Mouse (Mus musculus) heart, adult 2 months (tissue): ENCODE data around the gene Rex1bd. TPM values are rescaled to one million over a fixed set of nuclear protein-coding genes. Genes with fewer than 3 reads are reported as not detected.

ENCODE experiments used
- DNase-seq, 2 experiments: peaks; one replicate each; pipeline ENCODE4 v3.0.0; 2021
- H3K27ac ChIP-seq: fragments of 200-600 bp; 2 replicates; pipeline ENCODE4 v1.8.1; 2022
- H3K27me3 ChIP-seq: fragments of 200-500 bp; 2 replicates; pipeline ENCODE4 v1.6.1; 2012; ENCODE audit warnings: mild to moderate bottlenecking, low read length, inconsistent platforms, mixed read lengths; ENCODE audit not compliant: control insufficient read depth, insufficient read depth
- H3K36me3 ChIP-seq: fragments of 200-500 bp; 2 replicates; pipeline ENCODE4 v1.6.1; 2012; ENCODE audit warnings: low read length, inconsistent platforms; ENCODE audit not compliant: control insufficient read depth, insufficient read depth
- H3K4me1 ChIP-seq: fragments of 200-500 bp; 2 replicates; pipeline ENCODE4 v1.6.1; 2011; ENCODE audit warnings: low read length; ENCODE audit not compliant: control insufficient read depth, insufficient read depth
- H3K4me3 ChIP-seq: fragments of 200-600 bp; 2 replicates; pipeline ENCODE4 v1.8.1; 2022
- H3K79me2 ChIP-seq: fragments of 200-500 bp; replicated peaks from 2 replicates; pipeline ENCODE4 v1.6.1; 2012; ENCODE audit warnings: mild to moderate bottlenecking, inconsistent platforms, low read length, moderate library complexity, mixed read lengths; ENCODE audit not compliant: control insufficient read depth, insufficient read depth
- H3K9ac ChIP-seq: fragments of 200-500 bp; 2 replicates; pipeline ENCODE4 v1.6.1; 2012; ENCODE audit warnings: low read depth, mild to moderate bottlenecking, control low read depth, inconsistent platforms, low read length, mixed read lengths
- CTCF ChIP-seq: fragments of 200-600 bp; IDR thresholded peaks from 2 replicates; pipeline ENCODE4 v1.8.1; 2022; ENCODE audit warnings: antibody characterized with exemption, mild to moderate bottlenecking, moderate library complexity
- EP300 ChIP-seq: fragments of 200-500 bp; IDR thresholded peaks from 2 replicates; pipeline ENCODE4 v1.6.1; 2011; ENCODE audit warnings: low read depth, low read length, control low read depth; ENCODE audit not compliant: insufficient read depth
- POLR2A ChIP-seq: fragments of 200-500 bp; IDR thresholded peaks from 2 replicates; pipeline ENCODE4 v1.6.1; 2011; ENCODE audit warnings: mild to moderate bottlenecking, low read depth, low read length, control low read depth; ENCODE audit not compliant: insufficient read depth
- WGBS: fragments of 180-500 bp; shearing (Covaris S2); methylation state at CpG from one replicate; pipeline ENCODE4 v1.1.7; 2018; 5-methylcytosine and 5-hydroxymethylcytosine counted together
- intact Hi-C: fragments of 180-260 bp; cut with DNase I; formaldehyde crosslinking; loops from one replicate; pipeline ENCODE4 v1.15.1; 2025
- polyA plus RNA-seq: library from polyadenylated mRNA; depleted of rRNA; stranded (reverse); fragments of >200 nt; gene quantifications from 2 replicates; pipeline ENCODE4 v1.2.3, GENCODE M21; 2012
- total RNA-seq, 2 experiments: library from RNA; stranded (reverse); gene quantifications; 2 replicates each; pipeline ENCODE4 v1.2.3; 2021

Rex1bd gene
- total and polyA plus RNA-seq, 3 experiments = 111 to 145 (median 118) TPM

DNA sequence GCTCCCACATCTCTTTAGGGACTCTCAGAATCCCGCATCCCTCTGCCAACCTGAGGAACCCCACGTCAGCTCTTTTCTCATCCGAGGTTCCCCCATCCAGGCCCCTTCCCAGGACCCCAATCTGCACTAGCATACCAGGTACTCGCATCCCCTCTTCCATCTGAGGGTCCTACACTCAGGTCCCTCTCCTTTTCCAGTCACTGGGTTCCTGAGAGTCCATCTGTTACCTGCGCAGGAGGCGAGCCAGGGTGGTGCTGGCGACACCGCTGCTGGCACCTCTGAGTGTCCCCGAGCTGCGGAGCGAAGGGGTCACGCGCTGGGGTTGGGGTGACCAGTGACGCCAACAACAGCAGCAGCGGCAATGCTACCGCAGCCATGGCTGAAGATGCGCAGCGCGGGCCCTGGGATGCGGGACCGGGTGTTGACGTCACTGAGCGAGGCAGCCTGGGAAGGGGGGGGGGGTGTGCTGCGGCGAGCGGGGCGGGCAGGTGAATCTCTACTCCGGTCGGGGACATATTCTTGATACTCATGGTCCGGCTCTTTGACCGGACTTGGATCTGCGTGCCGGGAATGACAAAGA lies 19.5 kb downstream of the Rex1bd start, which contains the start of gene Tmem59l:
Gene Tmem59l (minus strand): TSS at position 418 of the 580 bp plus-strand sequence.
- no peak for TF ChIP-seq POLR2A
- no peak for TF ChIP-seq EP300
- no peak for TF ChIP-seq CTCF
- Histone ChIP-seq H3K27ac (no peak within 1 kb of the TSS), H3K36me3 (no peaks in the 10 kb centered on the region), H3K9ac (no peak within 1 kb of the TSS), H3K79me2 (no peaks in the 10 kb centered on the region), H3K4me3 (peak within 1 kb of the TSS; percentile 47), H3K27me3 (peaks cover 17% of the 10 kb centered on the region), H3K4me1 (peaks cover 6% of the 10 kb centered on the region)
- WGBS = 6% methylated on average over 33 of the region's 33 CpGs
- no peak for DNase-seq
- intact Hi-C loops = no loop called here

DNA sequence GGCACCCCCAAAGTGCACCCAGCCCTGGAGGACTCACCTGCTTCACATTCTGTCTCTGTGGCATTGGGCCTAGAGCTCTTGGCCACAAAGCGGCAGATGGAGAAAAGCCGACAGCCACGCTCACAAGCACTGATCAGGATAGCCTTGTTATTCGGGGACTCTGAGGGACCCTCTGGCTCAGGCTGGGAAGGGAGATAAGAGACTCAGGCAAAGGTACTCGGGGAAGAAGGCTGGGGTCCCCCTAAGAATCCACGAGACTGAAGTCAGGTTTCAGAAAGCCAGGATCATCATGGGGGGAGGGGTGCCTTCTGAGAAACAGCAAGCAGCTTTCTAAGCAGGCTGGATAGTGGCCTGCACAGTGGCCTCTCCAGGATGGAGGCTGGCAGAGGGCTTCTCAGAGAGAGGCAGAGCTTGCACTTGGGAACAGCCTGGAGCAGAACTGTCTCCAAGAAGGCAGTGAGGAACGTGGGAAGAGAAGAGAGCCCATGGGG lies 20.3 kb downstream of the Rex1bd start:
- H3K79me2 ChIP-seq = no peaks in the 10 kb centered on the region
- H3K4me3 ChIP-seq = no peak overlapping the region
- H3K27me3 ChIP-seq = peaks cover 17% of the 10 kb centered on the region
- intact Hi-C loops = no loop called here
- DNase-seq = no peak
- H3K9ac ChIP-seq = no peak overlapping the region
- H3K36me3 ChIP-seq = no peaks in the 10 kb centered on the region
- H3K27ac ChIP-seq = no peak overlapping the region
- TF ChIP-seq POLR2A (no peak), CTCF (no peak), EP300 (no peak)
- H3K4me1 ChIP-seq = peaks cover 6% of the 10 kb centered on the region
- WGBS = 53% methylated on average over 7 of the region's 7 CpGs

DNA sequence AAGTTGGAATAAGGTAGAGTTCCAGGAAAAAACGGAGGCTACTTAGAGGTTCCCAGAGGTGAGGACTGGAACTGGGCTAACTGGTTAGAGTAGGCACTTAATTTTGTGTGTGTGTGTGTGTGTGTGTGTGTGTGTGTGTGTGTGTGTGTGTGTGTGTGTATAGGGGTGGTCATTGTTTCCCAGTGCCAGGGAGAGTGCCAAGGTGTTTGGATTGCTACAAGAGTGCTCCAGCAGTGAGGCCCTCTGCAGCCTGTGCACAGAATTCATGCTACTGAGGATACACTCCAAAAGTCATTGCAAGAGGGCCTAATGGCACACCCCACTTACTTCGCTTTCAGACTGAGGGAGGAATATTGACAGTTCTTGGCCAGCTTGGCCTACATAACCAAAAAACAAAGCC lies 23.6 kb downstream of the Rex1bd start:
- Histone ChIP-seq H3K9ac (no peak overlapping the region), H3K4me3 (no peak overlapping the region), H3K79me2 (no peaks in the 10 kb centered on the region), H3K4me1 (0 out of 2 replicates have a peak, but pooled peaks cover 1% of the 10 kb centered on the region), H3K27me3 (peaks cover 5% of the 10 kb centered on the region), H3K36me3 (no peaks in the 10 kb centered on the region), H3K27ac (no peak overlapping the region)
- no peak for DNase-seq
- intact Hi-C loops = no loop called here
- TF ChIP-seq EP300 (no peak), POLR2A (no peak), CTCF (no peak)
- 62% methylated on average over 2 of the region's 2 CpGs for WGBS

DNA sequence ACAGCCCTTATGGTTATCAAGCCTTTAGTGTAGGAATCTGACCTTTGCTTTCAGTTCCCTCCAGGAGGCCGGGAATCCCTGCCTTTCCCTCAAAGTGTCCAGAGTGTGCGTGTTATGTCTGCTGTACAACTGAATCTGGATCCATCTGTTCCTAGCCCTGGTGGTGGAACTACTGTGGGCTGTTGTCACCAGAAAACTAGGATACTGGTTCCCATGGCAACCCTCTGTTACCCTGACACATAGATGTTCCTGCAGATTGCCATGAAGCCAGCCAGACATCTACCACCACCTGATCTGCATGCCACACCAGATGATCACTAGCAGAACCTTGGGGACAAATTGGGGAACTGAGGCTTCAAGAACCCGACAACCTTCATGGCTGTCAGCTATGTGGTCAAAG lies 24.6 kb downstream of the Rex1bd start:
- H3K79me2 ChIP-seq = no peaks in the 10 kb centered on the region
- no peaks in the 10 kb centered on the region for H3K27me3 ChIP-seq
- no peak for DNase-seq
- H3K9ac ChIP-seq = no peak overlapping the region
- H3K27ac ChIP-seq = no peak overlapping the region
- TF ChIP-seq EP300 = no peak
- no peak for TF ChIP-seq POLR2A
- TF ChIP-seq CTCF = no peak
- H3K36me3 ChIP-seq = no peaks in the 10 kb centered on the region
- no peak overlapping the region for H3K4me3 ChIP-seq
- 71% methylated on average over 3 of the region's 3 CpGs for WGBS
- intact Hi-C loops = no loop called here
- no peaks in the 10 kb centered on the region for H3K4me1 ChIP-seq

DNA sequence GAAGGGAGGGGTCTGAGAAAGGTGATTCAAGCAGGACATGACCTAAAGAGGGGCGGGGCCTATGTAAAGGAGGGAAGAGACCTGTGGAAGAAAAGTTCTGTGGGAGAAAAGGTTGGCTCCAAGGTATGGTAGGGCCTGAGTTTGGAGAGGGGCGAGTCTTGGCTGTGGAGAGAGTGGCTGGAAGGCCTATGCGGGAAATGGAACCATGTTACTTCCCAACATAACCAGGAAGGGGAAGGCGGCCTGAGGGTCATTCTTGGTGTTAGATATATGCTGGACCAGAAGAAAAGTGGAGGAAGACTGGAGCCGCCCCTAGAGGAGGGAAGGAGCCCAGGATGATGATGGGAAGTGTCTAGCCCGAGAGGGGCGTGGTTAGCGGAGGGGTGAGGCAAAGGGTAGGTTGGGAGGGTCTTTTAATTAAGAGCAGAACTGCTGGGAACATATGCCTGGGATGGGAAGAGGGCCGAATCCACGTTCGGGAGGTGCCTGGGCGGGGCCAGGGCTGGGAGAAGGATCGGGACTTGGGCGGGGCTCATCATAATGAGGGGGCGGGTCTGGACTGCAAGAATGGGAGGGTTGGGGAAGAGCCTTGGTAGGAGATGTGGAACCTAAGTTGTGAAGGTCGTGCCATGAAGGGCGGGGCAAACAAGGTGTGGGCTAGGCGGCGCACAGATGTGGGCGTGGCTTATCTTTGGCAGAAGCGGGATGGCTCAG lies 29.1 kb downstream of the Rex1bd start:
- no peak for DNase-seq
- no peak overlapping the region; the same call in 1 of the 2 replicates for H3K27ac ChIP-seq
- no peaks in the 10 kb centered on the region for H3K79me2 ChIP-seq
- H3K9ac ChIP-seq = no peak overlapping the region
- peaks cover 2% of the 10 kb centered on the region for H3K4me1 ChIP-seq
- no peaks in the 10 kb centered on the region; the same call in 1 of the 2 replicates for H3K36me3 ChIP-seq
- intact Hi-C loops = loop anchor here (2.0 kb wide), 2 partner anchors 25 to 39 kb away; partner anchors contain the start of gene Crtc1
- no peak for TF ChIP-seq CTCF
- TF ChIP-seq EP300 = no peak
- no peak for TF ChIP-seq POLR2A
- H3K27me3 ChIP-seq = no peaks in the 10 kb centered on the region
- H3K4me3 ChIP-seq = peak overlapping the region; percentile 93
- 9% methylated on average over 21 of the region's 21 CpGs for WGBS
